Mouse (Mus musculus) stomach, postnatal 0 days (tissue): Measurements from ENCODE around the gene Rimklb.

Experiments used
- CTCF ChIP-seq: IDR thresholded peaks from 2 replicates; pipeline ENCODE4 v1.5.1; 2016; ENCODE audit warnings: antibody characterized with exemption, low read depth, mild to moderate bottlenecking, moderate library complexity
- EP300 ChIP-seq: optimal IDR thresholded peaks from 2 replicates; pipeline ENCODE3; 2016; ENCODE audit warnings: antibody characterized with exemption

GRCm38 (mm10) chr6:122417015-122417414 lies 81.5 kb downstream of the Rimklb start:
- no peak for TF ChIP-seq CTCF
- TF ChIP-seq EP300, result no peak
